Mouse (Mus musculus) cerebellum, adult 2 months (tissue): ENCODE data around the gene Zfp882.

Experiments
- CTCF ChIP-seq: fragments of 200-500 bp; IDR thresholded peaks from 2 replicates; pipeline ENCODE4 v1.5.1; 2011; ENCODE audit warnings: low read depth, mild to moderate bottlenecking, control low read depth, low read length, moderate library complexity, borderline replicate concordance; ENCODE audit not compliant: insufficient read depth
- POLR2A ChIP-seq: fragments of 200-500 bp; IDR thresholded peaks from 2 replicates; pipeline ENCODE4 v1.6.1; 2011; ENCODE audit warnings: low read length, control low read depth, borderline replicate concordance; ENCODE audit not compliant: insufficient read depth

GRCm38 (mm10) chr8:71906809-71907208 lies 1.6 kb upstream of the Zfp882 start:
- no peak for TF ChIP-seq POLR2A
- no peak for TF ChIP-seq CTCF
